Mouse (Mus musculus): Measurements from ENCODE around the gene Mt4.
"Not testable (repeated sequence)": the region's sequence is repeated elsewhere in the genome, so short reads cannot be mapped to it uniquely, and the experiment has no call there.

Mt4 gene

GRCm38 (mm10) chr8:94134601-94135000 lies 2.4 kb upstream of the Mt4 start:
- not testable (repeated sequence) for DNase-seq (ENCODE audit: low read depth, low spot score)

GRCm38 (mm10) chr8:94135556-94135955 lies 1.4 kb upstream of the Mt4 start:
- DNase-seq (ENCODE audit: low read depth, low spot score): no peak

DNA sequence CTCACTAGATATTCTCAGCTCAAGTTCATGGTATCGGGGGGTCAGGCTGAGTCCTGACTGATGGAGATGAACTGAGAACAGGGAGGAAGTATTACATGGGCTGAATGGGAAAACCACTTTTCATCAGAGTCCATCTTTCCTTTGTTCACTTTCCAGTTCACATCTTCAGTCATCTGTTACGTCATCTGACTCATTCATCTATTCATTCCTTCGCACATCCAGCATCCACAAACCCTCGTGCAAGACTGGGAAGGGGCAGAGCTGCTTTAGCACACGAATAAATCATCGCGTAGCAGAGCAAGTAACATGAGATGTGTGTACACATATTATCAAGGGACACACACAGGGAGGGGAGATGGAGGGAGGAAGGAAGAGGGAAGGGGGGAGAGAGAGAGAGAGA lies 805 bp upstream of the Mt4 start:
- DNase-seq (ENCODE audit: low read depth, low spot score): no peak

DNA sequence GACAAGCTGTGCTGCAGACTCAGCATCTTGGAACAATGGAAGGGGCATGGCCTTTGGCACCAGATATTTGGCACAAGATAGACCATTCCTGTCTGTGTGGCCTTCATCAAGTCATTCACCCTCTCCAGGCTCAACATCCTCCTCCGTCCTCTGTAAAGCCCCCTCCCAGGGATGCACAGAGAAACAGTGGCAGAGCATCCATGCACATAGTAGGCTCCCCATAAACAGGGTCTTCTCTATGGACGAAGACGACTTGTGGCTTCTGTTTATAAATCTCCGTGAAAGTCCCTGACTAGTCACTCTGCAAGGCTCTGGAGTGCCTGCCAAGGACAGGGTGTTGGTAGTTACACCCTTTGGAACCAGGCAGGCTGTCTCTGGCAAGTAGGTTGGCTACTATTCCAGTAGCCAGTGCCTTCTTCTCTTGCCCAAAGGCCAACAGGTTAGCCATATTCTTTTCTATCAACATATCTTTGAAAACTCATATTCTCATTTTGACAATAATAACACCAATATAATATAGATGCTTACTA lies 3.3 kb downstream of the Mt4 start:
- DNase-seq (ENCODE audit: low read depth, low spot score): no peak

GRCm38 (mm10) chr8:94148236-94148635 lies 11.2 kb downstream of the Mt4 start:
- no peak for DNase-seq (ENCODE audit: low read depth, low spot score)

DNA sequence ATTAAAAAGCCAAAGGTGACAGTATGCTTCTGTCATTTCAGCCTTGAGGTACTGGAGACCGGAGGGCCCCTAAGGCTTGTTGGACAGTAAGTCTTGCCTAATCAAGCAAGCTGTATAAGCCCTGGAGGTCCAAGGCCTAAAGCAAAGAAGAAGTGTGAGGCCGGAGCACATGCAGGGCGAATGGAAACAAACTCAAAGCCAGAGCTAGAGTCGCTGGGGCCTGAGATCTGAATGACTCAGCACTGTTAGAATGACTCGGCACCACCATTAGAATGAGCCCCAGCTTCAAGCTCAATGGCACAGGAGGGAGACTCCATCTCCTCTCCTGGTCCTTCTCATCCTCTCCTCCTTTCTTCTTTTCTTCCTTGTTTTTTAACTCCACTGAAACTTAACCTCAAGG lies 13.9 kb downstream of the Mt4 start:
- DNase-seq (ENCODE audit: low read depth, low spot score): no peak

DNA sequence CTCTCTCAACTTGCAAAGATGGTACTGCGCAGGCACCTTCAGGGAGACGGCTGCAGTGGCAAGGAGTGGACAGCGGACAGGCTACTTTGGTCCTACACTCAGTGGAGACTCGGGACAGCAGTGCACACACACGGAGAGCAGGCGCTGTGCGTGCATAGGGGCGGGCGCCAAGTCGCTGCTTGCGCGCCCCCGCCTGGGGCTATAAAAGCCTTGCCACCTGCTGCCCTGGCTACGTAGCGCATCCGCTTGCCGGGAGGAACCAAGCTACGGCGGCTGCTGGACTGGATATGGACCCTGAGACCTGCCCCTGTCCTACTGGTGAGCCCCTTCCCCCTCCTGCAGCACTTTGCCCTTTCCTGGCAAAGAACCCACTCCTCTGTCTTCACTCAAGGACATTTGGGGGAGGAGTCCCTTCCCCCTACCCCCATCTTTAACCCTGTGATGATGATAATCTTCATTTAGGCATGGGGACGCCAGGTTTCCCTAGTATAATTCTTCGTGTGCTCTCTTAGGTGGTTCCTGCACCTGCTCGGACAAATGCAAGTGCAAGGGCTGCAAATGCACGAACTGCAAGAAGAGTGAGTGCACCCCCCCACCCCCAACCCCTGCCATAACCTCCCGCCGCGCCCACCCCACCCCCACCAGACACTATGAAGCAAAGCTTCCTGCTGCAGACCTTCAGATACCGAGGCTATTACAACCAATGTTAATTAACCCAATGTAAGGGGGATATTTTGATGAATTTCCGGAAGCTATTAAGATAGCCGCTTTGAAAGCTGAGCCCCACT lies 15.7 kb downstream of the Mt4 start, which contains the start of gene Mt3:
TSS of gene Mt3 (plus strand) at position 95 of the 788 bp plus-strand sequence.
- peak; percentile 31 for DNase-seq (ENCODE audit: low read depth, low spot score)

GRCm38 (mm10) chr8:94153451-94153850 lies 16.5 kb downstream of the Mt4 start:
- no peak for DNase-seq (ENCODE audit: low read depth, low spot score)

DNA sequence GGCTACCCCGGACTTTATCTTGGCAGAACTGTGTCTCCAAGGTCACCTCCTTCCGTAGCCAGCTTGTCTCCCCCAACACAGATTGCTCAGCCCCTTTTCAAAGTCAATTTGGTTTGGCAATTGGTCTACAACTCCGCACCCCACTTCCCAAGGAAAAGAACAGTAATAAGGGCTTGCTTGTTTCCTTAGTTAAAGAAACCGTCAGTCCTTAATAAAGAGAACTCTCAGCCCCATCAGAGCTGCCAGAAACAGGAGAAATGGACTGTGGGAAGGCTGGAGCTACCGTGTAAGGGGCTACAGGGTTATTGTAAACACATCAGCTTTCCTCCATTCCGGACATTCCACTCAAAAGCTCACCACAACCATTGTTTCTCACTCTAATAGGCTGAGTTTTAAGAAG lies 17.5 kb downstream of the Mt4 start:
- DNase-seq (ENCODE audit: low read depth, low spot score): no peak

- no peak for DNase-seq (ENCODE audit: low read depth, low spot score)
Measured at GRCm38 (mm10) chr8:94156092-94156491, 19.1 kb downstream of the Mt4 start.

DNA sequence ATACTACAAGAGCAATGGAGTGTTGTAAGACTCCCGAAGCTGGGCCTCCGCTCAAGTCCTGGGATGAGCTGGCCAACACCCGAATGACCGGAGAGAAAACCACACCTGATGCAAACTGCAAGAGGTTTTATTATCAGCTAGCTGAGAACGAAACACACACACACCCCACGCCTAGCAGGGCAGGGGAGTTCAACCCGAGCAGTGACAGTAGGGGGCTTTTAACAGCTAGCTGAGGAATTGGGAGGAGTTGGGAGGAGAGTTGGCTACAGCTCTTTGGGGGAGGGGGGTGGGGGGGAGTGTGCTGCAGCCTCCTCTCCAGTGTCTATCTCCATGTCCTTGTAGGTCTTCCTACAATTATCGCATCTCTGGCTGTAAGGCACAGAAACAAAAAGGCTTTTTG lies 28.8 kb downstream of the Mt4 start:
- not testable (repeated sequence) for DNase-seq (ENCODE audit: low read depth, low spot score)

DNA sequence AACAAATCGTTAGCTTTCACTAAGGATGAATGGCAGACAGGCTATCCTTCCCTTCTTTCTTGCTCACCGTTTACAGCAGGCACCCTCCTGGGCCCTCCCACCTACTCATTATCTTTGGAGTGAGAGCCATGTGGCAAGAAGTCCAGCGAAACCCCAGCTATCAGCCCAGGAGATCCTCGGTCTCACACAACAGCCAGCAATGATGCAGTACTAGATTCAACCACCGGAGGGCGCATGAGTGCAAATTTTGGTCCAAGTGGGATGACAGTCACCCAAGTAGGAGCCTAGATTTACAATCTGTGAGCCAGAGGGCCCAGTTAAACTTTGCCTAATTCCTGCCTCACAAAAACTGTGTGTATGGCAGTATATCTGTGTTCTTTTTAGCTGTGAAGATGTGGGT lies 30.2 kb downstream of the Mt4 start:
- DNase-seq (ENCODE audit: low read depth, low spot score): peak; percentile 79

GRCm38 (mm10) chr8:94169547-94169946 lies 32.5 kb downstream of the Mt4 start:
- no peak for DNase-seq (ENCODE audit: low read depth, low spot score)

DNA sequence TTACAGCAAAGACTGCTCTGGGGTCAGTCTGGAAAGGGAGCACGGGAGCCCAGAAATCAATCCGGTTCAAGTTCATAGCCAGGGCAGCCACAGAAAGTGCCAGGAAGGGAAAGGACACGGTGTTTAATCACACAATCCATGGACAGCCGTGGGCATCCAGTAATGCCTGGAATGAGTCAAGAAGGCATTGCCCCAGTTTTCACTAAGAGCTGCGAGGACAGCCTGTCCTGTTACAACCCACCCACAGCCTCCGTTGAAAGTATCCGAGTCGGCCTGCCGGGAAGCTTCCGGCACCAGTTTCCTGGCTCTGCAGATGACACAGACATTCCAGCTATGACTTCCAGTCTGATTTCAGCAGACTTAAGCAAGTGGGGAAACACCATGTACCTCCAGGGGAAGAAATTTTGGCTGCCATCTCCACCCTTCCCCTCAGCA lies 34.3 kb downstream of the Mt4 start:
- DNase-seq (ENCODE audit: low read depth, low spot score): no peak

GRCm38 (mm10) chr8:94172075-94172808 lies 35.2 kb downstream of the Mt4 start, which contains the start of gene Mt2:
Gene Mt2 (plus strand): TSS chr8:94172664.
- no peak for DNase-seq (ENCODE audit: low read depth, low spot score)

GRCm38 (mm10) chr8:94172809-94173732 lies 36.1 kb downstream of the Mt4 start:
- no peak for DNase-seq (ENCODE audit: low read depth, low spot score)

DNA sequence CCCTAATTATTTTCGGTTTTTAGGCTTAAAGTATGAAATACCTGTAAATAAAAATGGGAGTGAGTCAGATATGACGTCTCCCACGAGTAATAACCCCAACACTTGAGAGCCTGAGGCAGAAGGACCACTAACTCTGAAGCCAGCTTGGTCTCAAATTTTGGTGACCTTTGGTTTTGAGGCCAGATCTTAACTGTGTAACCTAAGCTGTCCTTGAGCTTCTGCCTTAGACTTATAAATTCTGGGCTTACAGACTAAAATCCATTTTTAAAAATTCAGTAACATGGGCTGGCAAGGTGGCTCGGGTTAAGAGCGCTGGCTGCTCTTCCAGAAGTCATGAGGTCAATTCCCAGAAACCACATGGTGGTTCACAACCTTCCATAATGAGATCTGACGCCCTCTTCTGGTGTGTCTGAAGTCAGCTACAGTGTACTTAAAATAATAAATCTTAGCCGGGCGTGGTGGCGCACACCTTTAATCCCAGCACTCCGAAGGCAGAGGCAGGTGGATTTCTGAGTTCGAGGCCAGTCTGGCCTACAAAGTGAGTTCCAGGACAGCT lies 36.9 kb downstream of the Mt4 start:
- no peak for DNase-seq (ENCODE audit: low read depth, low spot score)

- DNase-seq (ENCODE audit: low read depth, low spot score): no peak
Measured at GRCm38 (mm10) chr8:94174619-94175213, 37.7 kb downstream of the Mt4 start.

DNA sequence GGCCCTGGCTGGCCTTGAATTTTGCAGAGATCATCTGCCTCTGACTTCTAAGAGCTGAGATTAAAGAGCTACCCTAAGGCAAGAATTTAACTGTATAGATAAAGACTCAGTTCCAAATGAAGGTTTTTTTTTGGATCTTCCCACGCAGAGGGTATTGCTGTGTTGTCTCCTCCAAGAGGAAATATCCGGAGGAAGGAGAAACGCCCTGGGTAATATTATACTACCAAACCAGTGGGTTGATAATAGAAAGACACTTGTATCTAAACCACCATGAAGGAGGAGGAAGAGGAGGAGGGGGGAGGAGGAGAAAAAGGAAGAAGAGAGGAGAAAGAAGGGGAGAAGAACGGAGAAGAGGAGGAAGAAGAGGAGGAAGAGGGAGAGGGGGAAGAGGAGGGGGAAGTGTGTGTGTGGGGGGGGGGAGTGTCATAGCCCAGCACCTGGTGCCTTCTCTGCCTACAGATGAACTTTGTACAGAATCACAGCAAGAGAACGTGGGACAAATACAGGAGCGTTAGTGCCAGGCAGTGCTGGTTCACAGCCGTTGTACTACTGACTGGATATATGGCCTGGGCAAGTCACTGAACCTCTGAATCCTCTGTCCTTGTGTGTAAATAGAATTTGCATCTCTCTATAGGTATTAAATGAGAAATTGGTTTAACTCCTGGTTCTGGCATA lies 40.9 kb downstream of the Mt4 start:
- no peak for DNase-seq (ENCODE audit: low read depth, low spot score)
